Comparison of ENCODE assay signal across 10 mouse cellular contexts in the genomic region with DNA sequence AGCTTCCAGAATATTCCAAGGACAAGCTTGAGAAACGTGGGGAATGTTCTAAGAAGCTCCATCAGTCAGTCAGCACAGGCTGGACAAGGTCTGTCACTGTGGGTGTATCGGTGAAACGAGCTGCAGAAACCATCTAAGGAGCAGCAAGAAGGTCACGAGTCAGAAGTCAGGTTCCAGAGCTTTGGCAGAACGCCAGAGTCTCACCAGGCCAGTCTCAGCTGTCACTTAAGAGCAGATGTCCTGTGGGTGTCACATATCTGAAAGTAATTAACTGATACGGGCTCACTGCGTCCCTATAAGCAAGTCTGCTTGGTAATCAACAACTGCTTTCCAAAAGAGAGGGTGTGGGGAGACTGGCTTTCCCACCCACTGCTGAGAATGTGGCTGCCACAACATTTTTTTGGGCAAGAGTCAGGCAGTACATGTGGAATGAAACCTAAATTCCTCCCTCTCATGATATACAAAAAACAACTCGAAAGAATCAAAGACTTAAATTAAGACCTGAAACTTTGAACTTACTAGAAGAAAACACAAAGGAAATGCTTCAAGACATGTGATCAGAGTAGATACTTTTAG.
A peak's percentile ranks its signal among the peaks of the same experiment; 100 is the strongest.
DNase-seq lines count a peak whose midpoint lies in the region; ATAC-seq and TF ChIP-seq lines count a peak whose summit lies in the region.
"Had no signal": no experiment of that assay in that cellular context is flagged by ENCODE, and none has a peak within 500 bp of the region (broad histone marks: within the 10 kb centered on the region; RNA-seq: fewer than 3 reads in every experiment).

No protein-coding gene starts in this region.

- peak; percentile 64 to 68 for DNase-seq in cerebellum, postnatal 10 days
- peak; percentile 68 for DNase-seq in lung, embryonic 14.5 days
- DNase-seq in lung, postnatal 25 days (ENCODE audit: low spot score) = no peak
- DNase-seq in gastrocnemius, postnatal 25 days = peak; percentile 68
- DNase-seq in thymus, postnatal 14 days = no peak

- no peaks in the 10 kb centered on the region for H3K27me3 ChIP-seq in lung, embryonic 14.5 days (ENCODE audit: insufficient read depth, low read length)
- no peaks in the 10 kb centered on the region for H3K27me3 ChIP-seq in hindbrain, embryonic 12.5 days
- H3K27me3 ChIP-seq: CH12.LX; liver, embryonic 15.5 days had no signal

- H3K27ac ChIP-seq in lung, embryonic 14.5 days (ENCODE audit: low read depth) = peak overlapping the region; percentile 48; the same call in 1 of the 2 replicates
- H3K27ac ChIP-seq in hindbrain, embryonic 12.5 days = no peak overlapping the region
- H3K27ac ChIP-seq: liver, embryonic 15.5 days had no signal

- ATAC-seq in cerebellum, adult (ENCODE audit: insufficient number of reproducible peaks, low FRiP score, low TSS enrichment) = no peak
- ATAC-seq in lung, embryonic 14.5 days (ENCODE audit: insufficient read depth) = peak; percentile 21; the same call in 1 of the 2 replicates
- peak; percentile 82 for ATAC-seq in megakaryocyte-erythroid progenitor cell, adult 5-6 weeks (replicated peaks; ENCODE audit: low FRiP score, low TSS enrichment, poor library complexity, severe bottlenecking)
- no peak for ATAC-seq in hindbrain, embryonic 12.5 days (ENCODE audit: low FRiP score)

- H3K4me1 ChIP-seq in lung, embryonic 14.5 days (ENCODE audit: insufficient read depth) = peaks cover 8% of the 10 kb centered on the region
- peaks cover 9% of the 10 kb centered on the region; the same call in 1 of the 2 replicates for H3K4me1 ChIP-seq in hindbrain, embryonic 12.5 days
- H3K4me1 ChIP-seq: liver, embryonic 15.5 days had no signal

- no peak for TF ChIP-seq CTCF in lung, embryonic 14.5 days (IDR thresholded peaks at IDR 0.05; ENCODE audit: low read depth)

- no peak overlapping the region for H3K9ac ChIP-seq in lung, embryonic 14.5 days
- no peak overlapping the region for H3K9ac ChIP-seq in hindbrain, embryonic 12.5 days
- H3K9ac ChIP-seq: liver, embryonic 15.5 days had no signal

- no peak overlapping the region for H3K4me3 ChIP-seq in lung, embryonic 14.5 days (ENCODE audit: low read depth, low read length)
- no peak overlapping the region for H3K4me3 ChIP-seq in hindbrain, embryonic 12.5 days
- H3K4me3 ChIP-seq: liver, embryonic 15.5 days had no signal

- H3K36me3 ChIP-seq in lung, embryonic 14.5 days (ENCODE audit: insufficient read depth) = no peaks in the 10 kb centered on the region
- no peaks in the 10 kb centered on the region for H3K36me3 ChIP-seq in hindbrain, embryonic 12.5 days
- H3K36me3 ChIP-seq: liver, embryonic 15.5 days had no signal

- H3K9me3 ChIP-seq in lung, embryonic 14.5 days (ENCODE audit: low read depth, low read length) = no peaks in the 10 kb centered on the region
- no peaks in the 10 kb centered on the region for H3K9me3 ChIP-seq in hindbrain, embryonic 12.5 days (replicated peaks)
- H3K9me3 ChIP-seq: liver, embryonic 15.5 days had no signal

- WGBS in lung, embryonic 14.5 days = 10% methylated on average over 8 of the region's 8 CpGs
- WGBS in hindbrain, embryonic 12.5 days = 41% methylated on average over 8 of the region's 8 CpGs

- H3K4me2 ChIP-seq in lung, embryonic 14.5 days = no peak overlapping the region
- no peak overlapping the region for H3K4me2 ChIP-seq in hindbrain, embryonic 12.5 days (replicated peaks)
- H3K4me2 ChIP-seq: liver, embryonic 15.5 days had no signal

Comparison
In these comparisons a context has a peak if more than half of its experiments do, and no peak if none do; other contexts are left out.
1. DNase-seq: peak in cerebellum, postnatal 10 days (2 of 2), lung, embryonic 14.5 days (single experiment) and gastrocnemius, postnatal 25 days (single experiment); none in lung, postnatal 25 days (single experiment) and thymus, postnatal 14 days (single experiment).
2. ATAC-seq: peak in lung, embryonic 14.5 days (single experiment) and megakaryocyte-erythroid progenitor cell, adult 5-6 weeks (single experiment); none in cerebellum, adult (single experiment) and hindbrain, embryonic 12.5 days (single experiment).